Mouse (Mus musculus): Measurements from ENCODE around the gene Fbxo33.

The Fbxo33 gene

GRCm38 (mm10) chr12:59195941-59196340 lies 23.6 kb downstream of the Fbxo33 start:
- no peak for DNase-seq

GRCm38 (mm10) chr12:59195065-59195464 lies 24.5 kb downstream of the Fbxo33 start:
- DNase-seq: no peak

- no peak for DNase-seq
Measured at GRCm38 (mm10) chr12:59194341-59195003, 25.1 kb downstream of the Fbxo33 start.

- DNase-seq: no peak
Measured at GRCm38 (mm10) chr12:59193637-59194036, 25.9 kb downstream of the Fbxo33 start.

GRCm38 (mm10) chr12:59188086-59188682 lies 31.3 kb downstream of the Fbxo33 start:
- no peak for DNase-seq

- no peak for DNase-seq
Measured at GRCm38 (mm10) chr12:59177814-59178213, 41.7 kb downstream of the Fbxo33 start.

GRCm38 (mm10) chr12:59169935-59170334 lies 49.6 kb downstream of the Fbxo33 start:
- no peak for DNase-seq

- DNase-seq: no peak
Measured at GRCm38 (mm10) chr12:59166557-59166956, 53.0 kb downstream of the Fbxo33 start.

- no peak for DNase-seq
Measured at GRCm38 (mm10) chr12:59164522-59164921, 55.0 kb downstream of the Fbxo33 start.

- DNase-seq: no peak
Measured at GRCm38 (mm10) chr12:59162797-59163196, 56.7 kb downstream of the Fbxo33 start.

- no peak for DNase-seq
Measured at GRCm38 (mm10) chr12:59161091-59161490, 58.4 kb downstream of the Fbxo33 start.

Data from embryo, embryonic 11 days (tissue).